Mouse (Mus musculus): ENCODE data around the gene Lrrc3c.
A peak's percentile ranks its signal among the peaks of the same experiment; 100 is the strongest.

Lrrc3c gene

GRCm38 (mm10) chr11:98597991-98598390 lies at the start of gene Lrrc3c:
Gene Lrrc3c (plus strand): TSS chr11:98598291.
- no peak for DNase-seq

- DNase-seq = no peak
These were observed 48.7 kb upstream of the Lrrc3c start for GRCm38 (mm10) chr11:98549363-98549762.

- no peak for DNase-seq
These were observed 47.6 kb upstream of the Lrrc3c start for GRCm38 (mm10) chr11:98550311-98550974.

- DNase-seq = peak; percentile 89
These were observed 46.9 kb upstream of the Lrrc3c start, which contains the start of gene Zpbp2 for GRCm38 (mm10) chr11:98550975-98551828. Gene Zpbp2 (plus strand): TSS chr11:98551097.

- no peak for DNase-seq
These were observed 44.1 kb upstream of the Lrrc3c start for GRCm38 (mm10) chr11:98553966-98554365.

GRCm38 (mm10) chr11:98555124-98555700 lies 42.9 kb upstream of the Lrrc3c start:
- no peak for DNase-seq

- no peak for DNase-seq
These were observed 37.1 kb upstream of the Lrrc3c start for GRCm38 (mm10) chr11:98560942-98561341.

GRCm38 (mm10) chr11:98563025-98563424 lies 35.1 kb upstream of the Lrrc3c start:
- DNase-seq = no peak

- DNase-seq = no peak
These were observed 34.1 kb upstream of the Lrrc3c start for GRCm38 (mm10) chr11:98563921-98564414.

- no peak for DNase-seq
These were observed 29.8 kb upstream of the Lrrc3c start for GRCm38 (mm10) chr11:98568326-98568725.

GRCm38 (mm10) chr11:98569461-98569860 lies 28.6 kb upstream of the Lrrc3c start:
- no peak for DNase-seq

- no peak for DNase-seq
These were observed 20.3 kb upstream of the Lrrc3c start for GRCm38 (mm10) chr11:98577776-98578175.

GRCm38 (mm10) chr11:98580301-98581121 lies 17.6 kb upstream of the Lrrc3c start:
- DNase-seq = no peak

GRCm38 (mm10) chr11:98581286-98582029 lies 16.6 kb upstream of the Lrrc3c start:
- DNase-seq = no peak

- DNase-seq = no peak
These were observed 16.1 kb upstream of the Lrrc3c start for GRCm38 (mm10) chr11:98582030-98582388.

- DNase-seq = no peak
These were observed 15.4 kb upstream of the Lrrc3c start for GRCm38 (mm10) chr11:98582551-98583264.

- DNase-seq = no peak
These were observed 14.9 kb upstream of the Lrrc3c start for GRCm38 (mm10) chr11:98583265-98583552.

GRCm38 (mm10) chr11:98583571-98583970 lies 14.5 kb upstream of the Lrrc3c start:
- DNase-seq = no peak

- DNase-seq = no peak
These were observed 13.9 kb upstream of the Lrrc3c start for GRCm38 (mm10) chr11:98584146-98584545.

GRCm38 (mm10) chr11:98584629-98585177 lies 13.4 kb upstream of the Lrrc3c start:
- no peak for DNase-seq
